Mouse (Mus musculus) liver, embryonic 15.5 days (tissue): ENCODE measurements around the gene Prune1. TPM values are rescaled to one million over a fixed set of nuclear protein-coding genes. Genes with fewer than 3 reads are reported as not detected.

Experiments used
- ATAC-seq: fragments of 200-750 bp; cut with Nextera tagmentation; 2 replicates; pipeline ENCODE4 v1.8.0; 2017; ENCODE audit warnings: moderate number of reproducible peaks, mild to moderate bottlenecking, moderate library complexity; ENCODE audit not compliant: insufficient read depth
- H3K27ac ChIP-seq: fragments of 300-500 bp; sonication (generic); replicated peaks from 2 replicates; pipeline ENCODE4 v1.5.1; 2015; ENCODE audit warnings: mild to moderate bottlenecking, inconsistent platforms
- H3K27me3 ChIP-seq: fragments of 300-500 bp; sonication (generic); 2 replicates; pipeline ENCODE4 v1.6.1; 2015; ENCODE audit warnings: mild to moderate bottlenecking, inconsistent platforms
- H3K36me3 ChIP-seq: fragments of 300-500 bp; sonication (generic); replicated peaks from 2 replicates; pipeline ENCODE4 v1.6.1; 2015; ENCODE audit warnings: moderate library complexity, mild to moderate bottlenecking, inconsistent platforms
- H3K4me1 ChIP-seq: fragments of 300-500 bp; sonication (generic); replicated peaks from 2 replicates; pipeline ENCODE4 v1.6.1; 2015; ENCODE audit warnings: inconsistent platforms
- H3K4me2 ChIP-seq: fragments of 300-500 bp; sonication (generic); 2 replicates; pipeline ENCODE4 v1.6.1; 2015; ENCODE audit warnings: moderate library complexity, mild to moderate bottlenecking, inconsistent platforms
- H3K4me3 ChIP-seq: fragments of 300-500 bp; sonication (generic); replicated peaks from 2 replicates; pipeline ENCODE4 v1.5.1; 2015; ENCODE audit warnings: mild to moderate bottlenecking, inconsistent platforms
- H3K9ac ChIP-seq: fragments of 300-500 bp; sonication (generic); 2 replicates; pipeline ENCODE4 v1.6.1; 2015; ENCODE audit warnings: moderate library complexity, mild to moderate bottlenecking, inconsistent platforms
- H3K9me3 ChIP-seq: fragments of 300-500 bp; sonication (generic); replicated peaks from 2 replicates; pipeline ENCODE4 v1.6.1; 2016; ENCODE audit warnings: inconsistent platforms
- WGBS: fragments of 180-500 bp; shearing (Covaris S2); methylation state at CpG from one replicate; pipeline ENCODE4 v1.1.7; 2015; ENCODE audit warnings: mixed read lengths; ENCODE audit not compliant: insufficient replicate concordance; 5-methylcytosine and 5-hydroxymethylcytosine counted together
- polyA plus RNA-seq: library from polyadenylated mRNA; unstranded; fragments of >200 nt; fragmentation: Nextera tagmentation; extraction: Ambion mirVana; gene quantifications from 2 replicates; pipeline ENCODE4 v1.2.1, GENCODE M21; 2015

The Prune1 gene
- polyA plus RNA-seq, 1 experiment from 2014 or later, result 9.0 TPM

DNA sequence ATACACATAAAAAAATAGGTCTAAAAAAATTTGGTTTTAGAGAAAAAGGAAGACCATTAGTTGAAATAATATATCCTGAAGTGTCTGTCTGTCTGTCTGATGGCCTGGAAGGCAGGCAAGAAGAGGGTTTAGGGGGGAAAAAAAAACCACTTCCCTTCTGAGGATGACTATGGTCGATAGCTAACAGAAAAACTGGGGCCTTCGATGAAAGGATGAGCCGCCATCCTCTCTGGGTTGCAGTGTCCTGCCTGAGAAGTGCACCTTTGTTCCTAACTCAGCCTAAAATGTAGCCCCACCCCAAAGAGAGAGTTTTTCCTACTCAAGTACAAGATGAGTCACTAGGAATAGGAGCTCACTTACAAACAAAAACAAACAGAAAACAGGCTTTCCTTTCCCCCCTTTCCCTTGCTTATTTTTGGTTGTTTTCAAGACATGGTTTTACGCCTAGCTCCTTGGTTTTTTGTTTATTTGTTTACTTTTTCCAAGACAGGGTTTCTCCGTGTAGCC lies 5.4 kb downstream of the Prune1 start:
- no peak for ATAC-seq
- peaks cover 71% of the 10 kb centered on the region for H3K4me1 ChIP-seq
- peak overlapping the region; percentile 48 for H3K27ac ChIP-seq
- no peak overlapping the region for H3K9ac ChIP-seq
- H3K9me3 ChIP-seq, result no peaks in the 10 kb centered on the region
- H3K36me3 ChIP-seq, result 0 out of 2 replicates have a peak, but pooled peaks cover 3% of the 10 kb centered on the region
- no peaks in the 10 kb centered on the region for H3K27me3 ChIP-seq
- H3K4me3 ChIP-seq, result no peak overlapping the region
- 35% methylated on average over 5 of the region's 5 CpGs for WGBS
- no peak overlapping the region for H3K4me2 ChIP-seq

GRCm38 (mm10) chr3:95275161-95275560 lies 6.7 kb downstream of the Prune1 start:
- H3K9ac ChIP-seq, result no peak overlapping the region
- no peaks in the 10 kb centered on the region for H3K9me3 ChIP-seq
- 0 out of 2 replicates have a peak, but pooled peaks cover 3% of the 10 kb centered on the region for H3K36me3 ChIP-seq
- H3K4me2 ChIP-seq, result no peak overlapping the region
- no peaks in the 10 kb centered on the region for H3K27me3 ChIP-seq
- ATAC-seq, result no peak
- no peak overlapping the region; the same call in 1 of the 2 replicates for H3K27ac ChIP-seq
- WGBS, result 50% methylated on average over 6 of the region's 6 CpGs
- H3K4me3 ChIP-seq, result no peak overlapping the region
- H3K4me1 ChIP-seq, result peaks cover 59% of the 10 kb centered on the region

- Histone ChIP-seq H3K4me2 (no peak overlapping the region), H3K27ac (no peak overlapping the region), H3K9ac (no peak overlapping the region), H3K27me3 (no peaks in the 10 kb centered on the region), H3K9me3 (no peaks in the 10 kb centered on the region), H3K4me1 (peaks cover 53% of the 10 kb centered on the region), H3K36me3 (0 out of 2 replicates have a peak, but pooled peaks cover 3% of the 10 kb centered on the region), H3K4me3 (no peak overlapping the region)
- 81% methylated on average over 4 of the region's 4 CpGs for WGBS
- ATAC-seq, result no peak
These were observed 7.4 kb downstream of the Prune1 start for GRCm38 (mm10) chr3:95274453-95274852.

DNA sequence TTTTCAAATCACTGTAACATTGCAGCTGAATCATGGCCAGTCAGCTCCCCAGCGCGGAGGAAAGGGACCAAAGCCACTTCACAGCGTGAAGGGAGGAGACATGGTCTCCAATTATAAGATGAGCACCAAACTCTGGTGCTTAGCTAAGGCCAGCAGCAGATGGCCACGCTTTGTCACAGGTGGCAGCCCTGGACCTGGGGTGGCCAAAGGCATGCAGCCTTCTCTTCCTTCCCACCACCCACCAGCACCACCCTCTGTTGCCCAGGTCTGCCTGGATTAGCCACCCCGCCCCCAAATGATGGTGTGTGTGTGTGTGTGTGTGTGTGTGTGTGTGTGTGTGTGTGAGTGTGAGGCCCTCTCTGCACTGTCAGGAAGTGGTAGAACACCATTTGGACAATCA lies 8.4 kb downstream of the Prune1 start:
- no peak for ATAC-seq
- H3K4me2 ChIP-seq, result no peak overlapping the region
- H3K4me1 ChIP-seq, result peaks cover 48% of the 10 kb centered on the region
- no peaks in the 10 kb centered on the region for H3K27me3 ChIP-seq
- no peaks in the 10 kb centered on the region for H3K9me3 ChIP-seq
- H3K4me3 ChIP-seq, result no peak overlapping the region
- H3K9ac ChIP-seq, result no peak overlapping the region
- WGBS, result 86% methylated on average over 5 of the region's 5 CpGs
- H3K36me3 ChIP-seq, result 0 out of 2 replicates have a peak, but pooled peaks cover 3% of the 10 kb centered on the region
- no peak overlapping the region for H3K27ac ChIP-seq

DNA sequence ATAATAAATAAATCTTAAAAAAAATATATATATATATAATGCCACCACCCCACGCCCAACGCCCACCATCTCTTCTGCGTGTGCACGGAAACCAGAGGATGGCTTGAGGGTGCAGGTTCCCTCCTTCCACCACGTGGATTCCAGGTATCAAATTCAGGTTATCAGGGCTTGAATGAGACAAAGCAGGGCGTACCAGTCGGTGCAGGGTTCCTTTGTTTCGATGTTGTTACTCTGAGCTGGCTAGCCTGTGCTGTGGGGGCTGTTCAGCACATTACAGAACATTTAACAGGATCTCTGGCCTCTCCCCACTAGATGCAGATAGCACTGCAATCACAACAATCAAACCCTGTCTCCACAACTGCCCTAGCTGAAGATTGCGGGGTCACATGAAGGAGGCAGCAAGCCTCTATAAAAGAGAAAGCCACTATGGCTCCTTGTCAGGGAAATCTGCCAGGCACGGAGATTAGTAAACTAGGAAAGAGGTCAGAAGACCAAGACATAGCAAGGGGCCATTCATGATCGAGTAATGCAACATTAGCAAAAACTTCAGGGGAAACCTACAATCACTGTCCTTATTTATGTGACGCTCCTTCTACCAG lies 11.0 kb downstream of the Prune1 start:
- Histone ChIP-seq H3K4me1 (peaks cover 26% of the 10 kb centered on the region), H3K9me3 (no peaks in the 10 kb centered on the region), H3K4me3 (no peak overlapping the region), H3K36me3 (peaks cover 20% of the 10 kb centered on the region), H3K27me3 (no peaks in the 10 kb centered on the region), H3K27ac (no peak overlapping the region), H3K4me2 (no peak overlapping the region), H3K9ac (no peak overlapping the region)
- ATAC-seq, result no peak
- WGBS, result 82% methylated on average over 12 of the region's 12 CpGs

DNA sequence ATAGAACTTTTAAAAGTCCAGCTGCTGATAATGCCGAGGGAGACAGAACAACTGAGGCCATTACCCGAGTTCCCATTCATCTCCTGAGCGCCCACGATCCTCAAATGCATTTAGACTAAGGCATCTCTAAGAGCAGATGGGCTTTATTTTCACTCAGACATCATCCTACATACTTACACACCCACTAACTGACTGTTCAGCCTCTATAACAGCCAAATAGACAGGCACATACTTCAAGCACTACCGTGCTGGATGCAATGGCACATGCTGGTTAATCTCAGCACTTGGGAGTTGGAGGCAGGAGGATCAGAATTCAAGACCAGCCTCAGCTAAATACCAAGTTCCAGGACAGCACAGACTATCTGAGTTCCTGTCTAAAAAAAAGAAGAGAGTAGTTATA lies 12.1 kb downstream of the Prune1 start:
- no peaks in the 10 kb centered on the region for H3K9me3 ChIP-seq
- no peak overlapping the region for H3K27ac ChIP-seq
- peaks cover 15% of the 10 kb centered on the region for H3K4me1 ChIP-seq
- H3K27me3 ChIP-seq, result no peaks in the 10 kb centered on the region
- peaks cover 26% of the 10 kb centered on the region for H3K36me3 ChIP-seq
- WGBS, result 83% methylated on average over 5 of the region's 5 CpGs
- no peak for ATAC-seq
- no peak overlapping the region for H3K4me2 ChIP-seq
- no peak overlapping the region for H3K9ac ChIP-seq
- H3K4me3 ChIP-seq, result no peak overlapping the region

DNA sequence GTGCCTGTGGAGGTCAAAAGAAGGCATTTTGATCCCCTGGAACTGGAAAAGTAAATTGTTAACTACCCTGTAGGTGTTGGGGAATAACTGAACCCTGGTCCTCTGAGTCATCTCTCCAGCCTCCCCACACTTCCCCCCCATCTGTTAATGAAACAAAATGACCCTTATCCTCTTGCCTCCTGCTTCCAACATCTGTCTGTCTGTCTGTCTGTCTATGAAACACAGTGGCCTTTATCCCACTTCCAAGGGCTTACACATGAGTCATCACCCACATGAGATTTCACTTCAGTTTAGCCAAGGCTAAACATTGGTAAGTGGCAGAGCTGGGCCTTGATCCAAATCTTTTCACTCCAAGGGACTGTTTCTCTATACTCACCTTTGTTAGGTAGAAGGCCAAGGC lies 14.0 kb downstream of the Prune1 start:
- no peaks in the 10 kb centered on the region for H3K9me3 ChIP-seq
- peaks cover 17% of the 10 kb centered on the region for H3K4me1 ChIP-seq
- peaks cover 29% of the 10 kb centered on the region for H3K36me3 ChIP-seq
- no peaks in the 10 kb centered on the region for H3K27me3 ChIP-seq
- ATAC-seq, result peak; percentile 20; the same call in 1 of the 2 replicates
- H3K4me2 ChIP-seq, result no peak overlapping the region
- H3K27ac ChIP-seq, result no peak overlapping the region
- no peak overlapping the region for H3K4me3 ChIP-seq
- no peak overlapping the region for H3K9ac ChIP-seq

DNA sequence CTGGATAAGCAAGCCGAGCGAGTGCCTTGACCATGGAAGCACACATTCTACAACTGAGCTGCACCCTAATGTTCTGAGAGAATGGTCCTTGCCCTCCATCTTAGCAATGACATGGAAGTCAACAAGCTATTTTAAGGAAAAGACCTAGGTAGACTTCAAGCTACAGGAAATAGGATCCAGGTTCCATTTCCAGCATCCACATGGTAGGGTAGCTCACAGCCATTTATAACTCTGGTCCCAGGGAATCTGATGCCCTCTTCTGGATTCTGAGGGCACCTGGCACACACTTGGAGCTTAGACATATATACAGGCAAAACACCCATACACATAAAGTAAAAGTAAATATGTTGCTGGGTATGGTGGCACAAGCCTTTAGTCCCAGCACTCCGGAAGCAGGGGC lies 15.8 kb downstream of the Prune1 start:
- whole genome bisulfite sequencing, result 83% methylated on average over 3 of the region's 3 CpGs
- H3K36me3 ChIP-seq, result peaks cover 32% of the 10 kb centered on the region
- H3K27ac ChIP-seq, result no peak overlapping the region
- no peaks in the 10 kb centered on the region for H3K27me3 ChIP-seq
- H3K9me3 ChIP-seq, result no peaks in the 10 kb centered on the region
- H3K4me2 ChIP-seq, result no peak overlapping the region
- no peak overlapping the region for H3K9ac ChIP-seq
- peaks cover 18% of the 10 kb centered on the region for H3K4me1 ChIP-seq
- no peak for ATAC-seq
- no peak overlapping the region for H3K4me3 ChIP-seq

DNA sequence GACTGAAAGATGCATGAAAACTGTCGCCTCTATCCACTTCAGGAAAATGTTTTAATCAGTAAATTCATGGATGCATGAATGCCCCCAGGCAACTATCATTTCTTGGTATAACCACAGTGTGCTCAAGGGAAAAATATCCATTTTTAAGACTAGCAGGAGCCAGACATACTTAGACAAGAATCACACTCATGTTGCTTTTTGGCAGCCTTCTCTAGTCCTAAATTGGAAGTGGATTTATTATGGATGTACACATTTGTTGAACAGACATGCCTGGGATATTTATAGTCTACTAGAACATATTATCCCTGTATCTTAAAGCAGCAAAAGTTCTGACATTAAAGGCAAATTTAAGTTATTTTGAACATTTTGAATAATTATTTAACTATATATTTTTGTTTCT lies 17.2 kb downstream of the Prune1 start:
- Histone ChIP-seq H3K9ac (no peak overlapping the region), H3K4me1 (peaks cover 18% of the 10 kb centered on the region), H3K27ac (no peak overlapping the region), H3K4me3 (no peak overlapping the region), H3K27me3 (no peaks in the 10 kb centered on the region), H3K36me3 (peaks cover 32% of the 10 kb centered on the region), H3K9me3 (no peaks in the 10 kb centered on the region), H3K4me2 (no peak overlapping the region)
- 78% methylated on average over 1 of the region's 1 CpGs for WGBS
- ATAC-seq, result no peak

DNA sequence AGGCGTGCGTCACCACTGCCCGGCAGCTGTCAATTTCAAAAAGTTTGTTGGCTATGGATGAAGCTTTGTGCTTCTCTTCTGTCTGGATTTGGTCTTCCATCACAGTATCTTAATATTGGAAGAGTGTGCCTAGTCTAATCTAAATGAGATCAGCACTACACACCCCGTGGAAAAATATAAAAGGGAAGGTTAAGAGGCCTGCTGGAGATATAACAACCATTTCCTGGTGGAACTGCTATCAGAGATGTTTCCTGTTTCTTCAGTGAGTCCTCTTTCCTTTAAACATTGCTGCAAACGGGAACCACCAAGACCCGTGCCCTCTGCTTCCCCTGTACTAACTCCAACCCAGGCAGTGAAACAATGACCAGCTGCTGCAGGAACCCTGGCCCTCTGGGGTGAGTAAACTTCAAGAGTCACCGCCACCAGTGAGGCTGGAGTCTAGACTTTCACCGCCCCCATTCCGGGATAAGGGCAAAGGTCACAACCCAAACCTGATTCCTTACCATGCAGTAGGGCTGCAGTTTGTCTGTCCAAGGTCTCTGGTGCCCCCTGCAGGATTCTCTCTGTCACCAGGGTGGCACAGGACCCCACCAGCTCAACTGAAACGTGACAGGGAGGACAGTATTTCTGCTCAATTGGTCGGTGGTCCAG lies 18.7 kb downstream of the Prune1 start:
- H3K9ac ChIP-seq, result no peak overlapping the region
- H3K27ac ChIP-seq, result peak overlapping the region; percentile 51
- ATAC-seq, result peak; percentile 74
- 31% methylated on average over 11 of the region's 11 CpGs for WGBS
- H3K4me3 ChIP-seq, result no peak overlapping the region
- no peaks in the 10 kb centered on the region for H3K27me3 ChIP-seq
- H3K9me3 ChIP-seq, result no peaks in the 10 kb centered on the region
- peaks cover 42% of the 10 kb centered on the region for H3K36me3 ChIP-seq
- peaks cover 14% of the 10 kb centered on the region for H3K4me1 ChIP-seq
- H3K4me2 ChIP-seq, result peak overlapping the region; percentile 19; the same call in 1 of the 2 replicates

DNA sequence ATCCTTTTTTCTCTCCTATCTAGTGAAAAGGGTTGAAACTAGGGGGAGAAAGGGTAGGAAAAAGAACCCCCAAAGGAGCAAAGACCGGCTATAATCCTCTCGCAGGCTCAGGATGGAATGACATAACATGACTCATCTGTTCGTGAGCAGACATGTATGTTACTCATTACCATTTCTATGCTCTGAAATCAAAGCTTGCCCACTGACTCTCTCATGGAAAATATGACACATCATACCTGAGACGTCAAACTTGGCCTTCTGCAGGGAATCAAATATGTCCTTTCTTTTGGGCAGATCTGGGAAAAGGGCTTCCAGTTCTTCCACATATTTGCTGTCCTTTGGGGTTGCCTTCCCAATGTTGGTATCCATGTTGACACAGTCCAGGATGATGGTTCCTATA lies 19.9 kb downstream of the Prune1 start:
- H3K36me3 ChIP-seq, result peaks cover 38% of the 10 kb centered on the region
- no peaks in the 10 kb centered on the region for H3K27me3 ChIP-seq
- WGBS, result 81% methylated on average over 4 of the region's 4 CpGs
- H3K4me3 ChIP-seq, result no peak overlapping the region
- no peaks in the 10 kb centered on the region for H3K9me3 ChIP-seq
- H3K9ac ChIP-seq, result no peak overlapping the region
- H3K4me1 ChIP-seq, result peaks cover 11% of the 10 kb centered on the region
- no peak overlapping the region for H3K4me2 ChIP-seq
- H3K27ac ChIP-seq, result no peak overlapping the region
- ATAC-seq, result no peak
